Mouse (Mus musculus) liver, embryonic 14.5 days (tissue): ENCODE measurements at regions not wholly inside any gene's neighbourhood (a gene's known extent, or its start where the extent isn't known, plus 50 kb on each side); places are given as distances from the start of the nearest gene placed in this dataset.

ENCODE experiments used
- CTCF ChIP-seq: IDR thresholded peaks from 2 replicates; pipeline ENCODE4 v1.5.1; 2016; ENCODE audit warnings: antibody characterized with exemption, low read depth, control low read depth
- EP300 ChIP-seq: IDR thresholded peaks from 2 replicates; pipeline ENCODE4 v1.6.1; 2016; ENCODE audit warnings: antibody characterized with exemption, low read depth

DNA sequence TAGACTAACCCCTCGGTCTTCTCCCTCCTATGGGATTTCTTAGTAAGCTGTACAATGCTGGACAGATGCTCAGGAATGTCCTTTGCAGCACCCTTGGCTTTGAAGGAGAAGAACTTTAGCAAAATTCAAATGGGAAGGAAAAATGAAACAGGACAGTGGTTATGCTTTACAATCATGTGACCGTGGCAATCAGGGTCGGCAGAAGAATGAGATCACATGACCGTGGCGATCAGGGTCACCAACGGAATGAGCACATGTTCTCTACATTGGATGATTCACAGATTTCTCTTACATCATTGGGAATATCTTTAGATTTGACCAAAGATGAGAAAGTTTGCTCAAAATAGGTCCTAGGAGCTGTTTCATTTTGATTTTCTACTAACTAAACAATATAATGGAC, 108.7 kb upstream of the Sgcd start:
- TF ChIP-seq EP300, result no peak
- no peak for TF ChIP-seq CTCF
